Mouse (Mus musculus): Measurements from ENCODE around the gene Fxyd4. TPM values are rescaled to one million over a fixed set of nuclear protein-coding genes. Genes with fewer than 3 reads are reported as not detected.

Fxyd4 gene
- total and polyA plus RNA-seq, 2 experiments from 2014 or later = 0.47 TPM; not detected in 1

- 83% methylated on average over 2 of the region's 2 CpGs for WGBS
- H3K27ac ChIP-seq (ENCODE audit: low read depth, low read length) = no peak overlapping the region
- no peak overlapping the region for H3K4me2 ChIP-seq (ENCODE audit: low read depth)
- H3K27me3 ChIP-seq (ENCODE audit: insufficient read depth, low read length) = no peaks in the 10 kb centered on the region
- H3K9me3 ChIP-seq (ENCODE audit: low read length) = no peaks in the 10 kb centered on the region
- H3K9ac ChIP-seq = no peak overlapping the region
- TF ChIP-seq CTCF (IDR thresholded peaks at IDR 0.05; ENCODE audit: low read depth) = no peak
- no peak for DNase-seq
- H3K36me3 ChIP-seq (ENCODE audit: insufficient read depth) = no peaks in the 10 kb centered on the region
- ATAC-seq = no peak
- no peaks in the 10 kb centered on the region for H3K4me1 ChIP-seq (ENCODE audit: insufficient read depth)
- no peak overlapping the region for H3K4me3 ChIP-seq (ENCODE audit: low read depth, low read length)
Measured at GRCm38 (mm10) chr6:117943899-117944298, 6.4 kb upstream of the Fxyd4 start.

DNA sequence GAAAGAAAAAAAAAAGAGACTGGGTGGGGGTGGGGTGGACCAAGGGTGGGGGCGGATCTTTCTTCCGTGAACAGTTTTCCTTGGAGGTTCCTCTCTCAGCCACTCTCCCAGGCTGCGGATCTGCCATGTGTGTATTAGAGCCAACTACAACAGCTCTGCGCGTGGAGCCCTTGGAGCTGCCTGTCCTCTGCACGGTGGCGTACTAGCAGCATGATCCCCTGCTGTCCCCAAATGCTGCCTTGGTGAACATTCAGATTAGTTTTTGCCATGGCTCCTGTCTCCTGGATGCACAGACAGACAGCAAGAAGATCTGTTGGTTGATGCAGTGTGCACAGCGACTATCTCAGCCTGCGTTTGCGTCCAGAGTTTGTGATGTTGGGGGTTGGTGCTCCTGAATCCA, 5.3 kb upstream of the Fxyd4 start:
- H3K4me3 ChIP-seq (ENCODE audit: low read depth, low read length) = no peak overlapping the region
- H3K36me3 ChIP-seq (ENCODE audit: insufficient read depth) = no peaks in the 10 kb centered on the region
- DNase-seq = no peak
- 81% methylated on average over 10 of the region's 10 CpGs for WGBS
- TF ChIP-seq CTCF (IDR thresholded peaks at IDR 0.05; ENCODE audit: low read depth) = no peak
- H3K27me3 ChIP-seq (ENCODE audit: insufficient read depth, low read length) = no peaks in the 10 kb centered on the region
- H3K4me1 ChIP-seq (ENCODE audit: insufficient read depth) = no peaks in the 10 kb centered on the region
- H3K4me2 ChIP-seq (ENCODE audit: low read depth) = no peak overlapping the region
- H3K9me3 ChIP-seq (ENCODE audit: low read length) = no peaks in the 10 kb centered on the region
- H3K9ac ChIP-seq = no peak overlapping the region
- no peak overlapping the region for H3K27ac ChIP-seq (ENCODE audit: low read depth, low read length)
- no peak for ATAC-seq

GRCm38 (mm10) chr6:117938951-117939350, 1.5 kb upstream of the Fxyd4 start:
- Histone ChIP-seq H3K4me3 (ENCODE audit: low read depth, low read length) (no peak overlapping the region), H3K27ac (ENCODE audit: low read depth, low read length) (peak overlapping the region; percentile 59; the same call in 1 of the 2 replicates), H3K9me3 (ENCODE audit: low read length) (no peaks in the 10 kb centered on the region), H3K4me1 (ENCODE audit: insufficient read depth) (no peaks in the 10 kb centered on the region), H3K9ac (no peak overlapping the region), H3K4me2 (ENCODE audit: low read depth) (no peak overlapping the region), H3K36me3 (ENCODE audit: insufficient read depth) (no peaks in the 10 kb centered on the region), H3K27me3 (ENCODE audit: insufficient read depth, low read length) (no peaks in the 10 kb centered on the region)
- WGBS = 67% methylated on average over 10 of the region's 10 CpGs
- ATAC-seq (peak; percentile 63), DNase-seq (peak; percentile 43)
- no peak for TF ChIP-seq CTCF (IDR thresholded peaks at IDR 0.05; ENCODE audit: low read depth)

GRCm38 (mm10) chr6:117935681-117936612, 1.5 kb downstream of the Fxyd4 start:
- ATAC-seq (no peak), DNase-seq (no peak)
- no peak for TF ChIP-seq CTCF (IDR thresholded peaks at IDR 0.05; ENCODE audit: low read depth)
- Histone ChIP-seq H3K27me3 (ENCODE audit: insufficient read depth, low read length) (no peaks in the 10 kb centered on the region), H3K9me3 (ENCODE audit: low read length) (no peaks in the 10 kb centered on the region), H3K36me3 (ENCODE audit: insufficient read depth) (0 out of 2 replicates have a peak, but pooled peaks cover 2% of the 10 kb centered on the region), H3K4me2 (ENCODE audit: low read depth) (no peak overlapping the region), H3K4me3 (ENCODE audit: low read depth, low read length) (no peak overlapping the region), H3K9ac (no peak overlapping the region), H3K27ac (ENCODE audit: low read depth, low read length) (no peak overlapping the region), H3K4me1 (ENCODE audit: insufficient read depth) (no peaks in the 10 kb centered on the region)
- WGBS = 92% methylated on average over 14 of the region's 14 CpGs

- H3K9ac ChIP-seq = no peak overlapping the region
- H3K27me3 ChIP-seq (ENCODE audit: insufficient read depth, low read length) = no peaks in the 10 kb centered on the region
- DNase-seq (no peak), ATAC-seq (no peak)
- H3K9me3 ChIP-seq (ENCODE audit: low read length) = no peaks in the 10 kb centered on the region
- no peak for TF ChIP-seq CTCF (IDR thresholded peaks at IDR 0.05; ENCODE audit: low read depth)
- no peaks in the 10 kb centered on the region for H3K4me1 ChIP-seq (ENCODE audit: insufficient read depth)
- H3K4me3 ChIP-seq (ENCODE audit: low read depth, low read length) = no peak overlapping the region
- H3K27ac ChIP-seq (ENCODE audit: low read depth, low read length) = no peak overlapping the region
- WGBS = 88% methylated on average over 6 of the region's 6 CpGs
- 0 out of 2 replicates have a peak, but pooled peaks cover 10% of the 10 kb centered on the region for H3K36me3 ChIP-seq (ENCODE audit: insufficient read depth)
- H3K4me2 ChIP-seq (ENCODE audit: low read depth) = no peak overlapping the region
Measured at GRCm38 (mm10) chr6:117934301-117934700, 3.2 kb downstream of the Fxyd4 start.

DNA sequence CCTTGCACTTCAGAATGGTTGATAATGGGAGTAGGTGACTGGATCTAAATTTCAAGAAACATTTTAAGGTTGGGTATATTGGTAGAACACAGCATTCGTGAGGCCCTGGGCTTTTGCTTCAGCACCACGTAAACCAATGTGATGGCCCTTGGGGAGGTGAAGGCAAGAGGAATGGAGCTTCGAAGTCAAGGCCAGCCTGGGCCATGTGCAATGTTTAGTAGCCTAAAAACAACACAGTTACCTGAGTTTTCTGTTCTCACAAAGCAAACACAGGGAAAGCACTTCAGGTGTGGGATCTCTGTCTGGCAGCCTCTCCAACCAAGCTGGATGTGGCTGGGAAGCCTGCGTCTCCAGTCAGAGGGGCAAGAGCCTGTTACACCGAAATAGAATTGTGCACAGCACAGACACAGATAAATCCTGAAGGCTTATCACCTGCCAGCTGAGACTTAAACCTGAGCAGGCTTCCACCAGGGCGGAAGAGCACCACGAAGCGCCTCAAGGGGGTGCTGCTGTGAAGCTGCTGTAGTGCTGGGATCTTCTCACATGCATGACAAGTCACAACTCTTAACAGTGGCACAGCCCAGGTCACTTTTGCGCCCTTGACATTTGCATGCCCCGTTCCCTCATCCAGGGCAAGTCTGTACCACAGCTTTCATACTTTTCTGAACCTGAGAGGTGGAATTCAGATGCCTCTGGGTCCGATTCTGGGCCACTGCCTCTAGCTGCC, 5.0 kb downstream of the Fxyd4 start:
- H3K9me3 ChIP-seq (ENCODE audit: low read length) = no peaks in the 10 kb centered on the region
- no peak overlapping the region for H3K4me3 ChIP-seq (ENCODE audit: low read depth, low read length)
- TF ChIP-seq CTCF (IDR thresholded peaks at IDR 0.05; ENCODE audit: low read depth) = peak; percentile 64
- no peak overlapping the region for H3K4me2 ChIP-seq (ENCODE audit: low read depth)
- 0 out of 2 replicates have a peak, but pooled peaks cover 18% of the 10 kb centered on the region for H3K36me3 ChIP-seq (ENCODE audit: insufficient read depth)
- H3K4me1 ChIP-seq (ENCODE audit: insufficient read depth) = no peaks in the 10 kb centered on the region
- no peaks in the 10 kb centered on the region for H3K27me3 ChIP-seq (ENCODE audit: insufficient read depth, low read length)
- 57% methylated on average over 11 of the region's 11 CpGs for WGBS
- no peak overlapping the region for H3K27ac ChIP-seq (ENCODE audit: low read depth, low read length)
- no peak overlapping the region for H3K9ac ChIP-seq
- peak; percentile 21 for DNase-seq
- ATAC-seq = peak; percentile 29; the same call in 1 of the 2 replicates

Measured in forebrain, postnatal 0 days (tissue).